Mouse (Mus musculus): ENCODE data around the gene Fam193a.
A peak's percentile ranks its signal among the peaks of the same experiment; 100 is the strongest.

Fam193a gene

GRCm38 (mm10) chr5:34466079-34466478, 96.3 kb downstream of the Fam193a start:
- no peak for DNase-seq

- no peak for DNase-seq
Observed at GRCm38 (mm10) chr5:34466648-34467047, 96.9 kb downstream of the Fam193a start.

- DNase-seq: no peak
Observed at GRCm38 (mm10) chr5:34468039-34468775, 98.5 kb downstream of the Fam193a start.

- no peak for DNase-seq
Observed at GRCm38 (mm10) chr5:34480926-34481325, 111.2 kb downstream of the Fam193a start.

GRCm38 (mm10) chr5:34485731-34486130, 116.0 kb downstream of the Fam193a start:
- no peak for DNase-seq

- DNase-seq: no peak
Observed at GRCm38 (mm10) chr5:34487320-34488090, 117.8 kb downstream of the Fam193a start.

GRCm38 (mm10) chr5:34488741-34489417, 119.1 kb downstream of the Fam193a start:
- no peak for DNase-seq

- DNase-seq: no peak
Observed at GRCm38 (mm10) chr5:34489418-34489787, 119.7 kb downstream of the Fam193a start.

GRCm38 (mm10) chr5:34496745-34497144, 127.0 kb downstream of the Fam193a start:
- no peak for DNase-seq

GRCm38 (mm10) chr5:34500886-34501285, 131.2 kb downstream of the Fam193a start:
- DNase-seq: no peak

GRCm38 (mm10) chr5:34501588-34501987, 131.9 kb downstream of the Fam193a start:
- no peak for DNase-seq

GRCm38 (mm10) chr5:34502411-34502810, 132.7 kb downstream of the Fam193a start:
- no peak for DNase-seq

GRCm38 (mm10) chr5:34502821-34503220, 133.1 kb downstream of the Fam193a start:
- DNase-seq: no peak

- no peak for DNase-seq
Observed at GRCm38 (mm10) chr5:34512486-34512885, 142.8 kb downstream of the Fam193a start.

GRCm38 (mm10) chr5:34513466-34514217, 143.9 kb downstream of the Fam193a start, which contains the start of gene Tnip2:
Tnip2 (minus strand) TSS chr5:34513991.
- peak; percentile 68 for DNase-seq

- DNase-seq: no peak
Observed at GRCm38 (mm10) chr5:34514218-34514566, 144.5 kb downstream of the Fam193a start.

- DNase-seq: no peak
Observed at GRCm38 (mm10) chr5:34515096-34515495, 145.4 kb downstream of the Fam193a start.

- DNase-seq: peak; percentile 44
Observed at GRCm38 (mm10) chr5:34517913-34518312, 148.2 kb downstream of the Fam193a start.

- no peak for DNase-seq
Observed at GRCm38 (mm10) chr5:34519389-34519910, 149.7 kb downstream of the Fam193a start.

GRCm38 (mm10) chr5:34520458-34521209, 150.9 kb downstream of the Fam193a start:
- no peak for DNase-seq

- no peak for DNase-seq
Observed at GRCm38 (mm10) chr5:34521337-34521736, 151.6 kb downstream of the Fam193a start.

- DNase-seq: no peak
Observed at GRCm38 (mm10) chr5:34523958-34524485, 154.3 kb downstream of the Fam193a start.
